Mouse (Mus musculus) lung, adult 2 months (tissue): ENCODE data around the gene Suox. TPM values are rescaled to one million over a fixed set of nuclear protein-coding genes. Genes with fewer than 3 reads are reported as not detected.

Experiments
- DNase-seq: peaks from one replicate; pipeline ENCODE4 v3.0.0; 2022
- H3K4me1 ChIP-seq: fragments of 200-500 bp; 2 replicates; pipeline ENCODE4 v1.6.1; 2011; ENCODE audit warnings: low read length; ENCODE audit not compliant: control insufficient read depth, insufficient read depth
- H3K4me3 ChIP-seq: fragments of 200-500 bp; replicated peaks from 2 replicates; pipeline ENCODE3; 2011; ENCODE audit warnings: low read depth, mild to moderate bottlenecking, control low read depth, low read length; ENCODE audit errors: extremely low read depth
- CTCF ChIP-seq: fragments of 200-500 bp; IDR thresholded peaks from 2 replicates; pipeline ENCODE4 v1.5.1; 2011; ENCODE audit warnings: mild to moderate bottlenecking, low read length, control low read depth; ENCODE audit not compliant: insufficient read depth
- POLR2A ChIP-seq: fragments of 200-500 bp; IDR thresholded peaks from 2 replicates; pipeline ENCODE4 v1.6.1; 2011; ENCODE audit warnings: low read depth, mild to moderate bottlenecking, control low read depth, low read length, borderline replicate concordance; ENCODE audit errors: extremely low read depth
- polyA plus RNA-seq: library from polyadenylated mRNA; depleted of rRNA; stranded (reverse); fragments of >200 nt; gene quantifications from 2 replicates; pipeline ENCODE4 v1.2.3, GENCODE M21; 2012; rRNA removed

Suox gene
- polyA plus RNA-seq, 1 experiment, result 15.3 TPM

- no peak overlapping the region for H3K4me3 ChIP-seq
- TF ChIP-seq CTCF, result no peak
- no peak for TF ChIP-seq POLR2A
Observed at GRCm38 (mm10) chr10:128620241-128620640, 53.6 kb downstream of the Suox start.

More at GRCm38 (mm10) chr10:128620241-128620640, 53.6 kb downstream of the Suox start:
- H3K4me1 ChIP-seq, result peaks cover 3% of the 10 kb centered on the region
- DNase-seq, result no peak

Other genes with a start within 250 kb of the Suox start
- 99.8 TPM in 2 replicates for gene Smarcc2, start 214.8 kb downstream of the Suox start, polyA plus RNA-seq
- 771 and 1,159 TPM in 2 replicates for gene Myl6, start 179.9 kb downstream of the Suox start, polyA plus RNA-seq
- gene Myl6b, start 175.4 kb downstream of the Suox start, polyA plus RNA-seq, result 1.9 and 2.0 TPM in 2 replicates
- 94.9 and 97.2 TPM in 2 replicates for gene Esyt1, start 148.2 kb downstream of the Suox start, polyA plus RNA-seq
- gene Zc3h10, start 126.3 kb downstream of the Suox start, polyA plus RNA-seq, result 13.2 and 15.1 TPM in 2 replicates
- gene Rpl41, start 124.8 kb downstream of the Suox start, polyA plus RNA-seq, result 1,224 and 1,373 TPM in 2 replicates
- gene Pa2g4, start 108.1 kb downstream of the Suox start, polyA plus RNA-seq, result 13.7 and 23.9 TPM in 2 replicates
- 20.0 and 24.9 TPM in 2 replicates for gene Erbb3, start 84.4 kb downstream of the Suox start, polyA plus RNA-seq
- 421 and 530 TPM in 2 replicates for gene Rps26, start 47.3 kb downstream of the Suox start, polyA plus RNA-seq
- 2.7 and 4.4 TPM in 2 replicates for gene Ikzf4, start 28.1 kb downstream of the Suox start, polyA plus RNA-seq
- gene Rab5b, start 22.2 kb upstream of the Suox start, polyA plus RNA-seq, result 80.0 and 109 TPM in 2 replicates
- gene Pmel, start 30.1 kb upstream of the Suox start, polyA plus RNA-seq, result 0.36 and 0.51 TPM in 2 replicates
- gene Cdk2, start 31.0 kb upstream of the Suox start, polyA plus RNA-seq, result 11.4 and 17.3 TPM in 2 replicates
- 38.4 and 53.7 TPM in 2 replicates for gene Dgka, start 70.8 kb upstream of the Suox start, polyA plus RNA-seq
- gene Pym1, start 73.8 kb upstream of the Suox start, polyA plus RNA-seq, result 15.9 and 22.4 TPM in 2 replicates
- 10.0 and 10.3 TPM in 2 replicates for gene Mmp19, start 116.8 kb upstream of the Suox start, polyA plus RNA-seq
- gene Dnajc14, start 130.0 kb upstream of the Suox start, polyA plus RNA-seq, result 14.8 and 22.7 TPM in 2 replicates
- 18.3 and 20.6 TPM in 2 replicates for gene Tmem198b, start 130.3 kb upstream of the Suox start, polyA plus RNA-seq
- gene Sarnp, start 143.3 kb upstream of the Suox start, polyA plus RNA-seq, result 3.4 and 9.9 TPM in 2 replicates
- 47.5 and 64.6 TPM in 2 replicates for gene Ormdl2, start 147.6 kb upstream of the Suox start, polyA plus RNA-seq
- 0.45 and 0.99 TPM in 2 replicates for gene Gdf11, start 217.6 kb upstream of the Suox start, polyA plus RNA-seq
- gene Cd63, start 226.9 kb upstream of the Suox start, polyA plus RNA-seq, result 110 and 132 TPM in 2 replicates
- gene Rdh5, start 248.8 kb upstream of the Suox start, polyA plus RNA-seq, result 20.1 and 20.3 TPM in 2 replicates
- 171 and 192 TPM in 2 replicates for gene Bloc1s1, start 250.0 kb upstream of the Suox start, polyA plus RNA-seq